Mouse (Mus musculus): ENCODE results near the gene Ppy.
A peak's percentile ranks its signal among the peaks of the same experiment; 100 is the strongest.

Gene Ppy

GRCm38 (mm10) chr11:102101219-102101618 is at the start of gene Ppy:
Gene Ppy (minus strand): TSS chr11:102101319.
- DNase-seq = no peak

- DNase-seq = no peak
Measured at GRCm38 (mm10) chr11:102147213-102147989, 46.3 kb upstream of the Ppy start.

- DNase-seq = no peak
Measured at GRCm38 (mm10) chr11:102146531-102146930, 45.4 kb upstream of the Ppy start.

- peak; percentile 37 to 63 for DNase-seq
Measured at GRCm38 (mm10) chr11:102146005-102146404, 44.9 kb upstream of the Ppy start.

- peak in 1 of 2 experiments; percentile 23 for DNase-seq
Measured at GRCm38 (mm10) chr11:102145471-102146001, 44.4 kb upstream of the Ppy start, which contains the start of gene Nags. Gene Nags (plus strand): TSS chr11:102145513.

GRCm38 (mm10) chr11:102144957-102145470 is 43.9 kb upstream of the Ppy start:
- DNase-seq = no peak

GRCm38 (mm10) chr11:102142355-102142754 is 41.2 kb upstream of the Ppy start:
- peak; percentile 57 to 76 for DNase-seq

- peak; percentile 57 to 81 for DNase-seq
Measured at GRCm38 (mm10) chr11:102140508-102140907, 39.4 kb upstream of the Ppy start.

- DNase-seq = peak; percentile 62 to 84
Measured at GRCm38 (mm10) chr11:102138447-102138740, 37.3 kb upstream of the Ppy start.

GRCm38 (mm10) chr11:102137625-102138446 is 36.7 kb upstream of the Ppy start:
- DNase-seq = no peak

GRCm38 (mm10) chr11:102134516-102134915 is 33.4 kb upstream of the Ppy start:
- DNase-seq = no peak

GRCm38 (mm10) chr11:102117386-102117785 is 16.3 kb upstream of the Ppy start:
- no peak for DNase-seq

- no peak for DNase-seq
Measured at GRCm38 (mm10) chr11:102116241-102116640, 15.1 kb upstream of the Ppy start.

GRCm38 (mm10) chr11:102111576-102111975 is 10.5 kb upstream of the Ppy start:
- no peak for DNase-seq

- no peak for DNase-seq
Measured at GRCm38 (mm10) chr11:102107732-102108131, 6.6 kb upstream of the Ppy start, which contains the start of gene Pyy. Gene Pyy (minus strand): TSS chr11:102107832.

- DNase-seq = peak in 1 of 2 experiments; percentile 17
Measured at GRCm38 (mm10) chr11:102106911-102107310, 5.8 kb upstream of the Ppy start.

- DNase-seq = peak; percentile 46 to 87
Measured at GRCm38 (mm10) chr11:102102485-102103258, 1.6 kb upstream of the Ppy start.

GRCm38 (mm10) chr11:102096887-102097391 is 4.2 kb downstream of the Ppy start:
- DNase-seq = peak; percentile 76 to 86

- no peak for DNase-seq
Measured at GRCm38 (mm10) chr11:102096446-102096845, 4.7 kb downstream of the Ppy start.

- DNase-seq = no peak
Measured at GRCm38 (mm10) chr11:102095676-102096075, 5.4 kb downstream of the Ppy start.

- DNase-seq = peak; percentile 45 to 78
Measured at GRCm38 (mm10) chr11:102089088-102089808, 11.9 kb downstream of the Ppy start.
